Mouse (Mus musculus): ENCODE measurements around the gene Pola1.

The Pola1 gene

GRCm38 (mm10) chrX:93631657-93632449 is at the start of gene Pola1:
TSS of gene Pola1 (minus strand) at chrX:93632155.
- peak; percentile 68 for DNase-seq

- no peak for DNase-seq
Measured at GRCm38 (mm10) chrX:93676228-93676627, 44.3 kb upstream of the Pola1 start.

GRCm38 (mm10) chrX:93674836-93675795 is 43.2 kb upstream of the Pola1 start:
- peak; percentile 55 for DNase-seq

GRCm38 (mm10) chrX:93674432-93674831 is 42.5 kb upstream of the Pola1 start:
- no peak for DNase-seq

- DNase-seq = no peak
Measured at GRCm38 (mm10) chrX:93664787-93665186, 32.8 kb upstream of the Pola1 start.

- no peak for DNase-seq
Measured at GRCm38 (mm10) chrX:93663919-93664586, 32.1 kb upstream of the Pola1 start.

- no peak for DNase-seq
Measured at GRCm38 (mm10) chrX:93655153-93655552, 23.2 kb upstream of the Pola1 start.

GRCm38 (mm10) chrX:93654218-93655002 is 22.5 kb upstream of the Pola1 start, which contains the start of gene Pcyt1b:
TSS of gene Pcyt1b (plus strand) at chrX:93654863.
- DNase-seq = no peak

- DNase-seq = no peak
Measured at GRCm38 (mm10) chrX:93650738-93651137, 18.8 kb upstream of the Pola1 start.

- no peak for DNase-seq
Measured at GRCm38 (mm10) chrX:93644022-93644421, 12.1 kb upstream of the Pola1 start.

GRCm38 (mm10) chrX:93643600-93643999 is 11.6 kb upstream of the Pola1 start:
- no peak for DNase-seq

GRCm38 (mm10) chrX:93634861-93635375 is 3.0 kb upstream of the Pola1 start:
- no peak for DNase-seq

GRCm38 (mm10) chrX:93630256-93630655 is 1.7 kb downstream of the Pola1 start:
- DNase-seq = no peak

GRCm38 (mm10) chrX:93602214-93602613 is 29.7 kb downstream of the Pola1 start:
- DNase-seq = no peak

- no peak for DNase-seq
Measured at GRCm38 (mm10) chrX:93594283-93594682, 37.7 kb downstream of the Pola1 start.

- no peak for DNase-seq
Measured at GRCm38 (mm10) chrX:93580931-93581330, 51.0 kb downstream of the Pola1 start.

- no peak for DNase-seq
Measured at GRCm38 (mm10) chrX:93557171-93557570, 74.8 kb downstream of the Pola1 start.

- no peak for DNase-seq
Measured at GRCm38 (mm10) chrX:93539779-93540178, 92.2 kb downstream of the Pola1 start.

- no peak for DNase-seq
Measured at GRCm38 (mm10) chrX:93502865-93503353, 129.0 kb downstream of the Pola1 start.

GRCm38 (mm10) chrX:93497597-93497996 is 134.4 kb downstream of the Pola1 start:
- DNase-seq = no peak

- DNase-seq = no peak
Measured at GRCm38 (mm10) chrX:93465711-93466110, 166.2 kb downstream of the Pola1 start.
